Mouse (Mus musculus) stomach, postnatal 0 days (tissue): ENCODE measurements at regions not wholly inside any gene's neighbourhood (a gene's known extent, or its start where the extent isn't known, plus 50 kb on each side); places are given as distances from the start of the nearest gene placed in this dataset.

ENCODE experiments used
- ATAC-seq: fragments of 200-750 bp; cut with Nextera tagmentation; 2 replicates; pipeline ENCODE4 v1.8.0; 2017; ENCODE audit not compliant: low FRiP score, low TSS enrichment
- DNase-seq: peaks from one replicate; pipeline ENCODE4 v3.0.0-alpha.2; 2016; ENCODE audit warnings: low spot score
- H3K27ac ChIP-seq: fragments of 300-500 bp; sonication (generic); replicated peaks from 2 replicates; pipeline ENCODE4 v1.5.1; 2014; ENCODE audit warnings: mild to moderate bottlenecking, control low read depth
- H3K27me3 ChIP-seq: fragments of 300-500 bp; sonication (generic); 2 replicates; pipeline ENCODE4 v1.6.1; 2014; ENCODE audit warnings: low read length; ENCODE audit not compliant: control insufficient read depth, insufficient read depth
- H3K36me3 ChIP-seq: fragments of 300-500 bp; sonication (generic); 2 replicates; pipeline ENCODE4 v1.6.1; 2014; ENCODE audit warnings: low read length, mixed read lengths; ENCODE audit not compliant: control insufficient read depth, insufficient read depth
- H3K4me1 ChIP-seq: fragments of 300-500 bp; sonication (generic); replicated peaks from 2 replicates; pipeline ENCODE4 v1.6.1; 2014; ENCODE audit warnings: antibody characterized with exemption; ENCODE audit not compliant: control insufficient read depth, insufficient read depth
- H3K4me2 ChIP-seq: fragments of 300-500 bp; sonication (generic); replicated peaks from 2 replicates; pipeline ENCODE4 v1.6.1; 2014; ENCODE audit warnings: low read depth, mild to moderate bottlenecking, control low read depth, moderate library complexity
- H3K4me3 ChIP-seq: fragments of 300-500 bp; sonication (generic); 2 replicates; pipeline ENCODE4 v1.5.1; 2014; ENCODE audit warnings: low read depth, low read length, control low read depth
- H3K9ac ChIP-seq: fragments of 300-500 bp; sonication (generic); 2 replicates; pipeline ENCODE4 v1.6.1; 2014; ENCODE audit warnings: mild to moderate bottlenecking, low read length, control low read depth, mixed read lengths
- H3K9me3 ChIP-seq: fragments of 300-500 bp; sonication (generic); 2 replicates; pipeline ENCODE4 v1.6.1; 2016; ENCODE audit warnings: low read length; ENCODE audit not compliant: control insufficient read depth
- CTCF ChIP-seq: IDR thresholded peaks from 2 replicates; pipeline ENCODE4 v1.5.1; 2016; ENCODE audit warnings: antibody characterized with exemption, low read depth, mild to moderate bottlenecking, moderate library complexity
- EP300 ChIP-seq: optimal IDR thresholded peaks from 2 replicates; pipeline ENCODE3; 2016; ENCODE audit warnings: antibody characterized with exemption
- WGBS: fragments of 180-500 bp; shearing (Covaris S2); extraction: QIAGEN DNeasy Blood & Tissue Kit; methylation state at CpG from one replicate; pipeline ENCODE4 v1.1.7; 2014; 5-methylcytosine and 5-hydroxymethylcytosine counted together

DNA sequence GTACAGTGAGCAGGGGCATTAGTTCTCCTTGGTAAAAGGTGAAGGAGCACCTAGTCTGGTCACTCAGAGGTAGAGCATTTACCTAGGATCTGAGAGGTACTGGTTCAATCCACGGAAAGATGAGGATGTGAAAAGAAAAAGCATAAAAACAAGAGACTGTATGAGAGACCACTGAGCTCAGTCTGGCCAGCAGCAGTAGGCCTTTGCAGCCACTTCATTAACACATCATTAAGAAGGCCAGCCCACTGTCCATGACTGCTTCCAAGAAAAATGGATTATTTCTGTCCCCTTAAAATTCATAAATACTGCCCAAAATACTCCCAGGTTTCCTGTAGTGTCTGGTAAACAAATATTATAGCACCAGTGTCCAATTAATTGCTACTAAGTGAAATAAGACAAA lies 499.3 kb upstream of the 4930578C19Rik start:
- Histone ChIP-seq H3K27me3 (no peaks in the 10 kb centered on the region), H3K27ac (no peak overlapping the region), H3K9me3 (no peaks in the 10 kb centered on the region), H3K9ac (no peak overlapping the region), H3K4me1 (no peaks in the 10 kb centered on the region), H3K4me3 (no peak overlapping the region), H3K36me3 (no peaks in the 10 kb centered on the region), H3K4me2 (no peak overlapping the region)
- ATAC-seq: no peak
- DNase-seq: no peak
- no peak for TF ChIP-seq CTCF
- no peak for TF ChIP-seq EP300
- 56% methylated on average over 1 of the region's 1 CpGs for WGBS

DNA sequence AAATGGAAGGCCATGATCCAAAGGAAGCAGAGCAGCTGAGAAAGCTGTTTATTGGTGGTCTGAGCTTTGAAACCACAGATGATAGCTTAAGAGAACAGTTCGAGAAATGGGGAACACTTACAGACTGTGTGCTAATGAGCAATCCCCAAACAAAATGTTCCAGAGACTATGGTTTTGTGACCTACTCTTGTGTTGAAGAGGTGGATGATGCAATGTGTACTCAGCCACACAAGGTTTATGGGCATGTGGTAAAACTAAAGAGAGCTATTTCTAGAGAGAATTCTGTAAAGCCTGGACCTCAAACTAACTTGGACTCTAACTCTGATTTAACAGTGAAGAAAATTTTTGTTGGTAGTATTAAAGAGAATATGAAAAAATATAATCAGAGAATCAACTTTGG lies 481.4 kb upstream of the 4930578C19Rik start:
- Histone ChIP-seq H3K36me3 (no peaks in the 10 kb centered on the region), H3K27me3 (no peaks in the 10 kb centered on the region), H3K9ac (no peak overlapping the region), H3K9me3 (no peaks in the 10 kb centered on the region), H3K4me1 (no peaks in the 10 kb centered on the region), H3K27ac (no peak overlapping the region), H3K4me3 (no peak overlapping the region), H3K4me2 (no peak overlapping the region)
- 62% methylated on average over 1 of the region's 1 CpGs for WGBS
- ATAC-seq (no peak), DNase-seq (no peak)
- TF ChIP-seq EP300 (no peak), CTCF (no peak)

DNA sequence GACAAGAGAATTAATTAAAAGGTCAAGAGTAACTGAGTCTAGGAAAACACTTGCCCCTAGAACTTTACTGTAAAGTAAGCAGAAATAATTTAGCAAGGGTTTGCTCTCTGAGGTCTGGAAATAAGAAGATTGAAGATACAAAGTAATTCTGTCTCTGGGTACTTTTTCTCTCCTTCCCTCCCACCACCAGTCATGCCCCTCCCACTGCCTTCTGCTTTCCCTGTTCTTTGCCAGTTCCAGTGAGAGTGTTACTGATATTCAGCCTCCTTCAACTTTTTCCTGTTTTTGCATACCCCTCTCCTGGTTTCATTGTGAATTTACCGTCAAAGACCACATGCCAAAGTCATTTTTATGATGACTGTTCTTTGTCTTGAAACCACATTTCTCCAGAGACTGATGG lies 472.1 kb upstream of the 4930578C19Rik start:
- TF ChIP-seq EP300: no peak
- no peak for TF ChIP-seq CTCF
- no peak for DNase-seq
- Histone ChIP-seq H3K4me1 (no peaks in the 10 kb centered on the region), H3K27me3 (no peaks in the 10 kb centered on the region), H3K4me3 (no peak overlapping the region), H3K36me3 (no peaks in the 10 kb centered on the region), H3K9me3 (no peaks in the 10 kb centered on the region), H3K4me2 (no peak overlapping the region), H3K9ac (no peak overlapping the region), H3K27ac (no peak overlapping the region)
- ATAC-seq: no peak
- WGBS: 67% methylated on average over 1 of the region's 1 CpGs

DNA sequence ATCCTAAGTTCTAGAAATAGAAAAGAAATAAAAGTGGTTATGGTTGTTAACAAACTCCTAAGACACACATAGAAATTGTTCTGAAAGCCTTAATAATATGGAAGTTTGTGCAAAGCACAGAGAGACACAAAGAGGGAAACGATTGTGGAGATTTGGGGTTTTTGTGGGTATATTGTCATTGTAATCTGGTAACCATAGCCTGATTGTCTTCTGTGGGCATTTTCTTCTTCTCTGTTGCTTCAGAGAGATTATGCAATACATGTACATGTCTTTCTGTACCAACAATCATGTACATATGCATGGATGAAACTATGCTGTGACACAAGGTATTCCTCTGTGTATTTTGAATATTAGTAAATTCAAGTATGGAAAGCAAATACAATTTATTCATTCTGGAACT lies 461.9 kb upstream of the 4930578C19Rik start:
- no peak for TF ChIP-seq EP300
- H3K9ac ChIP-seq: no peak overlapping the region
- WGBS: 74% methylated on average over 1 of the region's 1 CpGs
- H3K36me3 ChIP-seq: no peaks in the 10 kb centered on the region
- no peaks in the 10 kb centered on the region for H3K4me1 ChIP-seq
- no peak overlapping the region for H3K27ac ChIP-seq
- H3K9me3 ChIP-seq: no peaks in the 10 kb centered on the region
- H3K4me2 ChIP-seq: no peak overlapping the region
- H3K4me3 ChIP-seq: no peak overlapping the region
- no peak for ATAC-seq
- H3K27me3 ChIP-seq: no peaks in the 10 kb centered on the region
- DNase-seq: no peak

DNA sequence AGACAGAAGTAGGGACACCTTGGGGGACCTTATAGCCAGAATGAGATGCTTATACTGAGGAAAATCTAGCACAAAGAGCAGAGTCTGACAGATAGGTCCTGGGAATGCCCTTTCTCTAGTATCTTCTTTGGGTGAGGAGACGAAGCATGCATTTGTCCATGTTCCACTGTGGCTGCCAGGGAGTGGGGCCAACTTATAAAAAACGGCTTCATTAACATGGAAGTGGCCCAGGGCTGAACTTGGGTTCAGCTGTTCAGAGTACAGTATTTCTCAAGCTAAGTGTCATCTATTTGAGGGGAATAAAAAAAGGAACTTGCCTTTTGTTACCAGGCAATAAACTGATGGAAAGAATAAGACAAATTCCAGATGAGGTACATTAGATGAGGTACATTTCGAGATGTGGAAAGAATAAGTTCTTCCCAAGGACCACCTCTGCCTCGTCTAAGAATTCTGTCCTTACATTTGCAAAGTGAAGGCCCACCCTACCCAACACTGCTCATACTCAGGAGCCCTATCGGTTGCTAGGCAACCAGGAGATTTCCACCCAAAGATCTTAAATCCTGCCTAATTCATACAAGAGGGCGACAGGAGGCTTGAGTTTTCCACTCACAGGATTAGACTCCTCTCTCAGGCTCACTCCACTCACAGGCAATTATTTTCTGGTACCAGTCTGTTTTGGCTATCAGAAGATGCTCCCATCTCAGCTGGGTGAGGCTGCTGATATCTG lies 460.3 kb upstream of the 4930578C19Rik start:
- no peak overlapping the region for H3K27ac ChIP-seq
- no peaks in the 10 kb centered on the region for H3K4me1 ChIP-seq
- no peak overlapping the region for H3K9ac ChIP-seq
- WGBS: 53% methylated on average over 6 of the region's 6 CpGs
- no peaks in the 10 kb centered on the region for H3K9me3 ChIP-seq
- H3K27me3 ChIP-seq: no peaks in the 10 kb centered on the region
- no peaks in the 10 kb centered on the region for H3K36me3 ChIP-seq
- DNase-seq (no peak), ATAC-seq (no peak)
- TF ChIP-seq EP300 (no peak), CTCF (no peak)
- H3K4me3 ChIP-seq: no peak overlapping the region
- H3K4me2 ChIP-seq: no peak overlapping the region

DNA sequence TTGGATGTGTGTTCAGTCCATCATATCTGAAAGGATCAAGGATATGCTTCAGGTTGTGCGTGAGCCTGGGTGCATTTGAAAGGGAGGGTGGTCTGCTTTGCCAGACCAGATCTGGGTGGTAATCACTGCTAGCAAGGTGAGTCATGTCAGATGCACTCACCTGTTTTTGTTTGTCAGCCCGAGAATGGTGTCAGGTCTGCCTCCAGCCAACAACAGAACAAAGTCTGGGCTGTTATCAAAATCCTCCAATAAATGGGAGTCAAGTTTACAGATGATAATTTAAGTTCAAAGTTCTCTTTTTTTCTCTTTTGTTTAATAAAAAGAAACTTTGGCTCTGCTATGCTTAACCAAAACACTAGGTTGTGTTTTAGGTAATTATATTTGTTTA lies 421.6 kb upstream of the 4930578C19Rik start:
- H3K27ac ChIP-seq: no peak overlapping the region
- ATAC-seq: no peak
- H3K27me3 ChIP-seq: no peaks in the 10 kb centered on the region
- 62% methylated on average over 2 of the region's 2 CpGs for WGBS
- H3K36me3 ChIP-seq: no peaks in the 10 kb centered on the region
- no peak overlapping the region for H3K9ac ChIP-seq
- no peak overlapping the region for H3K4me2 ChIP-seq
- no peak overlapping the region for H3K4me3 ChIP-seq
- TF ChIP-seq EP300 (no peak), CTCF (no peak)
- no peak for DNase-seq
- H3K4me1 ChIP-seq: no peaks in the 10 kb centered on the region
- no peaks in the 10 kb centered on the region for H3K9me3 ChIP-seq
